Mouse (Mus musculus) heart, adult 18-20 months (tissue): ENCODE data around the gene Brwd1. TPM values are rescaled to one million over a fixed set of nuclear protein-coding genes. Genes with fewer than 3 reads are reported as not detected.
"Not testable (repeated sequence)": the region's sequence is repeated elsewhere in the genome, so short reads cannot be mapped to it uniquely, and the experiment has no call there.

Source experiments
- DNase-seq, 2 experiments: peaks; one replicate each; pipeline ENCODE4 v3.0.0; 2021 to 2022; ENCODE audit warnings: mixed read lengths in 1 of 2
- microRNA-seq, 2 experiments: library from miRNA; unstranded; fragments of <30 nt; microRNA quantifications; one replicate each; pipeline ENCODE4 v1.2.0; 2022
- total RNA-seq, 2 experiments: library from RNA; stranded (reverse); gene quantifications; 2 replicates each; pipeline ENCODE4 v1.2.3; 2021

The Brwd1 gene
- total RNA-seq, 2 experiments from 2014 or later, result 75.4 to 80.1 TPM

GRCm38 (mm10) chr16:95983601-95984000 is 98.7 kb downstream of the Brwd1 start:
- DNase-seq, result no peak

- DNase-seq, result no peak
Measured at GRCm38 (mm10) chr16:95970841-95971240, 111.5 kb downstream of the Brwd1 start.

- no peak for DNase-seq
Measured at GRCm38 (mm10) chr16:95967455-95967854, 114.9 kb downstream of the Brwd1 start.

DNA sequence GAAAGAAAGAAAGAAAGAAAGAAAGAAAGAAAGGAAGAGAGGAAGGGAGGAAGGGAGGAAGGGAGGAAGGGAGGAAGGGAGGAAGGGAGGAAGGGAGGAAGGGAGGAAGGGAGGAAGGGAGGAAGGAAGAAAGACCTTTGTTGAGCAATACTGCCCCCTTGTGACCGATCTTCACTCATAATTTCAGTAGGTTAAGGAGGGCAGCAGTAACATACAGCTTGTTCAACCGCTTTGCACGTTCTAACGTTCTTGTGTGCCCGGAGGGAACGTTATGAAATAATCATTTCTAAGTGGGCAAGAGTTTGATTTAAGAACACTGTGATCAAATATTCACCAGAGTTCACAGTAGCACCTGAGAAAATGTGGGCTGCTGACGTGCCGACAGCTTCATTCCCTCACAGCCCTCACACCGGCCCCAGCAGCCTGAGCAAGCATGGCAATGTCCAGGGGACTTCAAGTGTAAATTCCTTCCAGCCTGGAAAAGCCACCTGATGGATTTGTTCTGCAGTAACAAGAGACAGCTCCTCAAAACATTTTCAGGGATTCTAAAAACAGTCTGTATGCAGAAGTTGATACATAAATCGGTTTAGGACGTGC is 117.8 kb downstream of the Brwd1 start:
- peak in 1 of 2 experiments; percentile 70 for DNase-seq

GRCm38 (mm10) chr16:95961484-95961883 is 120.8 kb downstream of the Brwd1 start:
- DNase-seq, result not testable (repeated sequence)

DNA sequence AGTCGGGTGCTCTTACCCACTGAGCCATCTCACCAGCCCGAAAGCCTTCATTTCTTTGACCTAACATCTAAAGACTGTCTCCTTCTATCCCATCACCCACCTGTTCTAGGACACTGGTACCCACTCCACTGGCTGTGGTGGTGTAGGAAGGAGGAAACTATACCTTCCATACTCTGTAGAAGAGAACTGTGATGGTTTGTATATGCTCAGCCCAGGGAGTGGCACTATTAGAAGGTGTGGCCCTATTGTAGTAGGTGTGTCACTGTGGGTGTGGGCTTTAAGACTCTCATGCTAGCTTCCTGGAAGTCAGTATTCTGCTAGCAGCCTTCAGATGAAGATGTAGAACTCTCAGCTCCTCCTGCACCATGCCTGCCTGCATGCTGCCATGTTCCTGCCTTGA is 121.6 kb downstream of the Brwd1 start:
- DNase-seq, result not testable (repeated sequence)

GRCm38 (mm10) chr16:95958080-95958479 is 124.2 kb downstream of the Brwd1 start:
- DNase-seq, result no peak

DNA sequence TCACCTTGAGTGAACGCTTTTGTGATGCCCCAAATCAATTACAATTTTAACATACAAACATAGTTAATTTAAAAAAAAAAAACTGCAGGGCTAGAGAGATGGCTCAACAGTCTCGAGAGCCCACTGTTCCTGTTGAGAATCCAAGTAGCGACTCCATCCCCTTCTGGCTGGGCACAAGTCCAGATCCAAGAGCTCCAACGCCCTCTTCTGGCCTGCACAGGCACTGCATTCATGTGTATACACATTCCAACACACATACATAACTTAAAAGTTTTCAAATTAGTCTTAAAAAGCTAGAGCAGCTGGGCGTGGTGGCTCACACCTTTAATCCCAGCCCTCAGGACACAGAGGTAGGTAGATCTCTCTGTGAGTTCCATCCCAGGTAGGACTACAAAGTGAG is 125.7 kb downstream of the Brwd1 start:
- no peak for DNase-seq

- no peak for DNase-seq
Measured at GRCm38 (mm10) chr16:95955716-95956346, 126.5 kb downstream of the Brwd1 start.

DNA sequence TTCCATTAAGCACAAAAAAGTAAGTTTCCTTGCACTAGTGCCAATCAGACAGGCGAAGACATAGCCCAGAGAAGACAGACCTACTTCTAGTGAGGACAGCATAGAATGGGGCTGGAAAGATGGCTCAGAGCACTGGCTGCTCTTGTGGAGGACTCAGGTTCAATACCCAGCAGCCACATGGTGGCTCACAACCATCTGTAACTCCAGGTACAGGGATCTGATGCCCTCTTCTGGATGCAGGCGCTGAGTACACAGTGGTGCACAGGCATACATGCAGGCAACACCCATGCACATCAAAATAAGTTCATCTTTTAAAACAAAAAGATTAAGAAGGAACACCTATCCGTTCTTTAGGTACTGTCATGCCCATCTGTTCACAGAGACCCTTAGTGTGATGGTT is 128.0 kb downstream of the Brwd1 start:
- no peak for DNase-seq

GRCm38 (mm10) chr16:95953159-95953650 is 129.1 kb downstream of the Brwd1 start:
- no peak for DNase-seq

GRCm38 (mm10) chr16:95951471-95951870 is 130.9 kb downstream of the Brwd1 start:
- DNase-seq, result no peak

GRCm38 (mm10) chr16:95945389-95946311 is 136.7 kb downstream of the Brwd1 start:
- DNase-seq, result peak; percentile 86 to 89

- no peak for DNase-seq
Measured at GRCm38 (mm10) chr16:95943186-95943585, 139.1 kb downstream of the Brwd1 start.

Small RNA genes within 50 kb of the gene (microRNA-seq; reads per million reads assigned to microRNA genes)
- 0 reads per million in 2 experiments for gene Gm27833

Other genes with a start within 250 kb of the Brwd1 start
- 10 to 100 TPM; 25.5 to 27.3 TPM for gene Psmg1, start 91.6 kb downstream of the Brwd1 start, total RNA-seq
- 10 to 100 TPM; 46.5 to 57.6 TPM for gene Hmgn1, start 45.2 kb upstream of the Brwd1 start, total RNA-seq
- 10 to 100 TPM; 14.3 to 19.5 TPM for gene Wrb, start 62.9 kb upstream of the Brwd1 start, total RNA-seq
- under 1 TPM; 0.45 to 0.59 TPM for gene Lca5l, start 109.7 kb upstream of the Brwd1 start, total RNA-seq
- gene Sh3bgr, start 117.9 kb upstream of the Brwd1 start, total RNA-seq, result 100 to 1,000 TPM; 287 to 304 TPM
- gene B3galt5, start 153.3 kb upstream of the Brwd1 start, total RNA-seq, result not detected